Mouse (Mus musculus) ovary, adult 2 months (tissue): ENCODE measurements around the gene Frmpd2. TPM values are rescaled to one million over a fixed set of nuclear protein-coding genes. Genes with fewer than 3 reads are reported as not detected.

Source experiments
- polyA plus RNA-seq: library from polyadenylated mRNA; depleted of rRNA; stranded (reverse); fragments of >200 nt; gene quantifications from 2 replicates; pipeline ENCODE4 v1.2.3, GENCODE M21; 2012; rRNA removed

Frmpd2 gene
- 1.4 and 2.8 TPM in 2 replicates for polyA plus RNA-seq

DNA sequence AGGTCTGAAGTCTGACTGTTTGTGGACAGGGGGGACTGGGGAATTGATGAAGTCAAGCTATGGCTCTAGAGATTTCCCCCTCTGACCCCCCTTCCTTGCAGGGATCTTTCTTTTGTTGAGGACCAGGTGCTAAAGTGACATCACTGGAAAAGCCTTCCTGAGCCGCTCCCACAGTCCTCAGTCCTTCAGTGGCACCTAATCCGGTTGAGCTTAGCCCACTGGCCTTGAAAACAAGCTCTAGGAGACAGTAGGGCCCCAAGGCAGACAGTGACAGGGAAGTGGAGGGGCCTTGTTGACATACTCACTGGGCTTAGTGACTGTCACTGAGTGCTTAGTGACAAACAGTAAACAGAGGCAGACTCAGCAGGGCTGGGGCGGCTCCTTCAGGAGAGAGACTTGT, at the start of gene Frmpd2:
Frmpd2 (plus strand) TSS at position 366 of the 400 bp plus-strand sequence.

DNA sequence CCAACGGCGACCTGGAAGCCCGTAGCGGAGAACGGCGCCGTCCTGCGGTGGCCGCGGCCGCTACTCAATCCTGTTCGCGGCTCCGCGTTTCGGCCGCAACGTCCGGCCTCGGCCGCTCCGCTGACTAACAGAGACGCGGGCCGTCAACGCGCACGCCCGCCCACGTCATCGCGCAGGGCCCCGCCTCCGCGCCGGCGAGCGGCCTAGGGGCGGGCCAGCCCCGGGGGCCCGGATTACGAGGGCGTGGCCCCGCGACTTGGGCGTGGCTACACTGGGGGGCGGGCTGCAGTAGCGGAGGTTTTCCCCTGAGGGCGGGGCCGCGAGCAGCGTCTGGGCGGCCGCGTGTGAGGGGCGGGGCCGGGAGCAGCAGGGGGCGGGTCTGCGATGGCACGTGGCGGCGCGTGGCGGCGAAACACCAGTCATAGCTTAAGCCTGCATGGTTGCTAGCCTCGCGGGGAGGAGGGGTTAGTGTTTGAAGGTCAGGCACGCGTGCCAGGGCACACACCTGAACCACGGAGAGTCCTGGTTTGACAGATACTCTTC, 24.4 kb upstream of the Frmpd2 start, which contains the start of gene Mapk8:
Mapk8 (minus strand) TSS at position 132 of the 543 bp plus-strand sequence.

GRCm38 (mm10) chr14:33588951-33589350, 117.5 kb downstream of the Frmpd2 start, which contains the start of gene Ptpn20:
Ptpn20 (plus strand) TSS chr14:33589207.

Other genes with a start within 250 kb of the Frmpd2 start
- 7.0 and 24.6 TPM in 2 replicates for gene Mapk8, start 24.5 kb upstream of the Frmpd2 start, polyA plus RNA-seq
- 0.03 TPM in 1 of 2 replicates, not detected in the other for gene Ptpn20, start 117.5 kb downstream of the Frmpd2 start, polyA plus RNA-seq